Mouse (Mus musculus) cerebellum, postnatal 25 days (tissue): Measurements from ENCODE around the gene Olfr322.
"Not testable (repeated sequence)": the region's sequence is repeated elsewhere in the genome, so short reads cannot be mapped to it uniquely, and the experiment has no call there.

Experiments used
- DNase-seq, 2 experiments: peaks; one replicate each; pipeline ENCODE4 v3.0.0; 2021; ENCODE audit warnings: mixed read lengths in 2 of 2

The Olfr322 gene

GRCm38 (mm10) chr11:58658596-58658995 lies at the start of gene Olfr322:
Gene Olfr322 (plus strand): TSS chr11:58658782.
- no peak for DNase-seq

GRCm38 (mm10) chr11:58613359-58613758 lies 45.2 kb upstream of the Olfr322 start:
- DNase-seq = no peak

- peak in 1 of 2 experiments; percentile 17 for DNase-seq
Measured at GRCm38 (mm10) chr11:58614526-58614925, 44.1 kb upstream of the Olfr322 start.

- no peak for DNase-seq
Measured at GRCm38 (mm10) chr11:58615975-58616374, 42.6 kb upstream of the Olfr322 start, which contains the start of gene 2210407C18Rik. Gene 2210407C18Rik (minus strand): TSS chr11:58616075.

- DNase-seq = no peak
Measured at GRCm38 (mm10) chr11:58618369-58618768, 40.2 kb upstream of the Olfr322 start.

GRCm38 (mm10) chr11:58618793-58619192 lies 39.8 kb upstream of the Olfr322 start:
- no peak for DNase-seq

- no peak for DNase-seq
Measured at GRCm38 (mm10) chr11:58626146-58626545, 32.4 kb upstream of the Olfr322 start.

- DNase-seq = no peak
Measured at GRCm38 (mm10) chr11:58630401-58630800, 28.2 kb upstream of the Olfr322 start, which contains the start of gene Olfr323. Gene Olfr323 (minus strand): TSS chr11:58630501.

- no peak for DNase-seq
Measured at GRCm38 (mm10) chr11:58634878-58635277, 23.7 kb upstream of the Olfr322 start.

- DNase-seq = peak; percentile 25 to 44
Measured at GRCm38 (mm10) chr11:58636376-58636977, 22.1 kb upstream of the Olfr322 start.

GRCm38 (mm10) chr11:58638176-58638701 lies 20.3 kb upstream of the Olfr322 start:
- DNase-seq = no peak

- peak; percentile 22 to 43 for DNase-seq
Measured at GRCm38 (mm10) chr11:58640272-58640867, 18.2 kb upstream of the Olfr322 start, which contains the start of gene Trim58. Gene Trim58 (plus strand): TSS chr11:58640465.

- no peak for DNase-seq
Measured at GRCm38 (mm10) chr11:58641057-58641456, 17.5 kb upstream of the Olfr322 start.

GRCm38 (mm10) chr11:58641638-58642358 lies 16.8 kb upstream of the Olfr322 start:
- DNase-seq = no peak

- peak in 1 of 2 experiments; percentile 28 for DNase-seq
Measured at GRCm38 (mm10) chr11:58643350-58643749, 15.2 kb upstream of the Olfr322 start.

GRCm38 (mm10) chr11:58655151-58655550 lies 3.4 kb upstream of the Olfr322 start:
- no peak for DNase-seq

GRCm38 (mm10) chr11:58669252-58669651 lies 10.7 kb downstream of the Olfr322 start:
- DNase-seq = no peak

- DNase-seq = no peak
Measured at GRCm38 (mm10) chr11:58671825-58672224, 13.2 kb downstream of the Olfr322 start.

- no peak for DNase-seq
Measured at GRCm38 (mm10) chr11:58680799-58681198, 22.2 kb downstream of the Olfr322 start, which contains the start of gene Olfr320. Gene Olfr320 (plus strand): TSS chr11:58681099.

- DNase-seq = no peak
Measured at GRCm38 (mm10) chr11:58698862-58699261, 40.3 kb downstream of the Olfr322 start, which contains the start of gene Olfr319. Gene Olfr319 (plus strand): TSS chr11:58699162.

- no peak for DNase-seq
Measured at GRCm38 (mm10) chr11:58709086-58709485, 50.5 kb downstream of the Olfr322 start.

GRCm38 (mm10) chr11:58717723-58718122 lies 59.1 kb downstream of the Olfr322 start:
- DNase-seq = not testable (repeated sequence)
